Mouse (Mus musculus) megakaryocyte, embryonic 14.5 days (primary cell): ENCODE data around the gene 1700057G04Rik. TPM values are rescaled to one million over a fixed set of nuclear protein-coding genes. Genes with fewer than 3 reads are reported as not detected.

Experiments used
- H3K27me3 ChIP-seq: replicated peaks from 2 replicates; pipeline ENCODE3; 2012; ENCODE audit warnings: inconsistent platforms
- H3K36me3 ChIP-seq: replicated peaks from 2 replicates; pipeline ENCODE3; 2012; ENCODE audit warnings: low read length, inconsistent platforms, mixed read lengths
- H3K4me1 ChIP-seq: 2 replicates; pipeline ENCODE4 v1.6.1; 2012; ENCODE audit warnings: inconsistent platforms
- H3K4me3 ChIP-seq: replicated peaks from 2 replicates; pipeline ENCODE3; 2012; ENCODE audit warnings: moderate library complexity, mild to moderate bottlenecking, inconsistent platforms
- H3K9me3 ChIP-seq: 2 replicates; pipeline ENCODE4 v1.6.1; 2012; ENCODE audit warnings: inconsistent platforms
- FLI1 ChIP-seq: IDR thresholded peaks from 2 replicates; pipeline ENCODE4 v1.6.1; 2012; ENCODE audit warnings: low read length, inconsistent platforms, mixed read lengths
- GATA1 ChIP-seq: IDR thresholded peaks from 3 replicates; pipeline ENCODE4 v1.6.1; 2012; ENCODE audit warnings: mixed read lengths, low read length, inconsistent platforms, borderline replicate concordance
- polyA plus RNA-seq: library from polyadenylated mRNA; stranded (reverse); fragments of >175 nt; gene quantifications from 2 replicates; pipeline ENCODE4 v1.2.3, GENCODE M21; 2012; ENCODE audit warnings: low replicate concordance; ENCODE audit not compliant: insufficient read depth

The 1700057G04Rik gene
- polyA plus RNA-seq, 1 experiment = not detected

DNA sequence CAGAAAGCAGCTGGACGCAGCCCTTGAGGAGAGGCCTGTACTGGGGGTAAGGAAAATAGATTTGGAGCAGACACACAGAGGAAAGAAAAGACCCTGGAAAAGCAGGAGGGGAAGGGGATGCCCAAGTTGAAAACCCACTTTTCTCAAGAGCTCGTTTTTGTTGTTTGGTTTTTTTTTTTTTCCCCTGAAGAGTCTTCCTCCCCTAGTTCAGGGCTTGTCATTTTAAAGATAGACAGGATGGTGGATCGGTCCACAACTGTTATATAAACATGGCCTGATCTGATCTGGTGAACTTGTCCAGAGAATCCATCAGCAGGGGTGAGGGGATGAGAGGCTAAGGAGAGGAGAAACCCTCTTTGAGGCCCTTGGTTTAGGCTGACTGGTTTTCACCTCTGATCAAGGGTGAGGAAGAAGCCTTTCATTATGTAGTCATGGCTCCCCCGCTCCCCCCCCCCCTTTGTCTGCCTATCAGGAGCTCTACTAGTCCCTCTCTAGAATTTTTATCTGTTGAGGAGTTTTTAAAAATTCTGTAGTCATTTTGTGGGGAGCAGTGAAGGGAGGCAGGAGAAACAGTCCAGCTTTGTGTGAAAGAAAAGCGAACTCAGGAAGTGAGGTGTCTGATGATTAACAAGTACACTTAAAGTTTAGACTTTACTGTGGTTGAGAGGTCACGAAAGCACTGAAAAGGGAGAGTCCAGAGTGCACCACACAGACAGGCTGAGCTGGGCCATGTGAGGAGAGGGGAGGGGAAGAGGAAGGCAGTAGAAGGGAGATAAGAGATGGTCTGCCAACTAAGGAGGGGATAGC, 35.0 kb upstream of the 1700057G04Rik start:
- Histone ChIP-seq H3K36me3 (peaks cover 72% of the 10 kb centered on the region), H3K27me3 (no peaks in the 10 kb centered on the region), H3K4me3 (peak overlapping the region; percentile 77), H3K4me1 (peaks cover 89% of the 10 kb centered on the region), H3K9me3 (no peaks in the 10 kb centered on the region)
- TF ChIP-seq GATA1 (peak; percentile 71; the same call in 2 of the 3 replicates), FLI1 (0 out of 2 replicates have a peak, but pooled peaks have one; percentile 9)

DNA sequence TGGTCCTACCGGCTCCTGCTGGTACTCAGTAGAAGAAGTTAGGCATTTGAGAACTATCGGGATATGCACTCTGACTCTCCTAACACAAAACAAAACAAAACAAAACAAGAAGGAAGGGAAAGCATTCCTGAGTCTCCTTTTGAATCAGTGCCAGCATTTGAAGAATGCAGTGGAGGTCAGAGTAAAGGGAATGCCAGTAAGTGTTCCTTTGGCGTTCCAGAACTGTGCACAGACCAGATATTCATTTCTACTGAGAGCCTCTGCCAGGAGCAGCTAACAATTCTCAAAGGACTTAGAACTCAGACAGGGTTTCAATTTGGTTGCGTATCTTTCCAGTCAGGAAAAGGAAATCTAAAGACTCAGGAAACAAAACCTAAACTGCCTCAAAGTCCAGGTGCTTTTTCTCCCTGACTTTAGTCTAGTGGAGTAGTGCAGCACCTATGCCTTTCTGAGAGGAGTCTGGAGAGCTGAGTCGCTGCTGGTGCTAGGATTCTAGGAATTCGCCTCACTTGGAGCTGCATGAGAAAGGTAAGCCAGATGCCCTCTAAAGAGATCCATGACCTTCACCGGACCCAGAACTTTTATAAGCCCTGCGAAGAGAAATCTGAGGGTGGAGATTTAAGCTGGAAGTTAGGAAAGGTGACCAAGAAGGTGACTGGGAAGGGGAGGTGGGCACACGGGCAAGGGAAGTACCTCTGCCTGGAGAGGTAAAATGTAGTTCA, 33.5 kb upstream of the 1700057G04Rik start, which contains the start of gene Plscr2:
TSS of gene Plscr2 (plus strand) at position 117 of the 722 bp plus-strand sequence.
- H3K4me3 ChIP-seq = peak within 1 kb of the TSS; percentile 77
- TF ChIP-seq FLI1 (no peak), GATA1 (no peak)

DNA sequence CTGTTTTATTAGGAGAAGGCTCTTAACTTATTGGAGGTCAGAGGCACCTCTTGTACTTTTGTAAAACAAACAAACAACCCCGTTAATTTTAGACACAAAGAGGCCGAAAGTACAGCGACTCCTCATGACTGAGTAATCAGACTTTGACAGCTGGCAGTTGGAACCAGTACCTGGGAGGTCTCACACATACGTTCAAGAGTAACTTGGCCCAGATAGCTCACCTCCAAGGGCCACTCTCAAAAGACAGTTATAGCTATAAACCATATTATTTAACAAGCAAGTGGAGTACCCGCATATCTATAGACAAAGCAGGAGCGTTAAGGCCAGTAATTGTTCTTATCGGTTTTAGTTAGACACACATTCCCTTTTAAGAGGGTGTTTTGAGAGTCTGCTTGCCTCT, 32.8 kb upstream of the 1700057G04Rik start:
- peaks cover 59% of the 10 kb centered on the region for H3K36me3 ChIP-seq
- no peak for TF ChIP-seq GATA1
- TF ChIP-seq FLI1 = no peak
- H3K27me3 ChIP-seq = no peaks in the 10 kb centered on the region
- H3K4me3 ChIP-seq = no peak overlapping the region
- H3K9me3 ChIP-seq = no peaks in the 10 kb centered on the region
- peaks cover 86% of the 10 kb centered on the region for H3K4me1 ChIP-seq

More for the DNA sequence above, 33.5 kb upstream of the 1700057G04Rik start, which contains the start of gene Plscr2:
- peaks cover 59% of the 10 kb centered on the region for H3K36me3 ChIP-seq
- H3K4me1 ChIP-seq = peaks cover 88% of the 10 kb centered on the region
- no peaks in the 10 kb centered on the region for H3K27me3 ChIP-seq
- no peaks in the 10 kb centered on the region for H3K9me3 ChIP-seq

DNA sequence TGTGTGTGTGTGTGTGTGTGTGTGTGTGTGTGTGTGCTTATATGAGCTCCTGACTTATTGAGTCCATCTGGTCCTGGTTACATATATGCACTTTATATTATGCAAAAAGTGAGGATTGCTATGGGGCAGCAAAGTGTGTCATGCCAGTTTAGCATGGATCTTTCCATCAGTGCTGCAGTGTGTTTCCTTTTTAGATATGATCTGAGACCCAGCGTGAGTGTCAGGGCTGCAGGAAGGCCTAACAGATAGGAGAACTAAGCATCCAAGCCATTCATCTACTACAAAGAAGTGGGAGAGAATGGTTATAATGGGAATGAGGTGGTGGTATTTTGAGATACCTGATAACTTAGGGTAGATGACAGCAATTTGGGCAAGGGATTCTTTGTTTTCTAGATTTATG, 29.1 kb upstream of the 1700057G04Rik start:
- H3K4me3 ChIP-seq = no peak overlapping the region
- H3K36me3 ChIP-seq = peaks cover 50% of the 10 kb centered on the region
- peaks cover 65% of the 10 kb centered on the region for H3K4me1 ChIP-seq
- H3K27me3 ChIP-seq = no peaks in the 10 kb centered on the region
- H3K9me3 ChIP-seq = no peaks in the 10 kb centered on the region
- TF ChIP-seq FLI1 = no peak
- TF ChIP-seq GATA1 = no peak

DNA sequence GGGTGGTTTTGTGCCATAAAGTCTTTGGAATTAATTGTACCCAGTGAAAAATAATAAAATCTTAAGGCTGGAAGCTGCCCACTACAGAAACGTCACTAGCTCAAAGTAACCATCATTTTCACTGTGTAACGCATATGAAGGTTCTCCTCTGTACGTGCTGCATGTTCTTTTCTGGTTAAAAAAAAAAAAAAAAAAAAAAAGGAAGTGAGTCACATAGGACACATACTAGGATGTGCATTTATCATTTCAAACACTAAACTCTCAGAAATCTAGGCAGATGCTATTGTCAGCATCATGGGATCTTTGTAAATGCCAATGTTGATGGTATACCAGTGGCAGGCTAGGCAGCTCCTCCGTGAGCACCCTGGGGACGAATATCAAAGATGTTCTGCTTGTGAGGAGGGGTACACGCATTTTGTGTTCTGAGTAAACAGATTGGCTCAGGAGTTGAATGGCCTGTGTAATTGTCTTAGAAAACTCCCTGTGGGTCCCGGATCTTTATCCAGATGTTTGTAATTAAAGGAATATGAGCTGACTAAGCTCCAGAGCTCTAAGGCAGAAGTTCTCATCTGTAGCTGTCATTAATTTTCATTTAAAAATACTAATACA, 26.5 kb upstream of the 1700057G04Rik start:
- H3K4me1 ChIP-seq = peaks cover 48% of the 10 kb centered on the region

DNA sequence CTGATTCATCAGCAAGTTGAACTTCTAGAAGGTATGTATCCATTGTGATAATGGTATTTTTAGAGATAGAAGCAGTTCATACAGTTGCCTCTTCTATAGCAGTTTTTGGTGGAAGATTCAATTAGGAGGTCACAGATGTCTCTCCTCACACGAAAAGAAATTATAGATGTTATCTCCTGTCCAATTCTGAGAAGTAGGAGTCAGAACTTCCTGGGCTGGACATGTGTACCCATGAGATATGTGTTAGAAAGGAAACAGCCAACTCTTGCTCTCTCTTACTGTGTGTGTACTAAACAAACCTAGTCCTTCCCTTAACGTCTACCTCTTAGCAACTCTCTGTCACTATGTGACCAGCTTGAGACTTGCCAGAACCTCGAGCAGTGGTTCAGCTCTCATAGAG, 19.5 kb upstream of the 1700057G04Rik start:
- TF ChIP-seq GATA1 (peak; percentile 34; the same call in 1 of the 3 replicates), FLI1 (no peak)
- H3K9me3 ChIP-seq = no peaks in the 10 kb centered on the region
- peak overlapping the region; percentile 2 for H3K4me3 ChIP-seq
- peaks cover 45% of the 10 kb centered on the region for H3K36me3 ChIP-seq
- peaks cover 72% of the 10 kb centered on the region for H3K4me1 ChIP-seq
- H3K27me3 ChIP-seq = no peaks in the 10 kb centered on the region

More for the DNA sequence above, 26.5 kb upstream of the 1700057G04Rik start:
- H3K4me3 ChIP-seq = no peak overlapping the region
- no peaks in the 10 kb centered on the region for H3K9me3 ChIP-seq
- no peaks in the 10 kb centered on the region for H3K27me3 ChIP-seq
- peaks cover 38% of the 10 kb centered on the region for H3K36me3 ChIP-seq
- TF ChIP-seq GATA1 (no peak), FLI1 (no peak)

DNA sequence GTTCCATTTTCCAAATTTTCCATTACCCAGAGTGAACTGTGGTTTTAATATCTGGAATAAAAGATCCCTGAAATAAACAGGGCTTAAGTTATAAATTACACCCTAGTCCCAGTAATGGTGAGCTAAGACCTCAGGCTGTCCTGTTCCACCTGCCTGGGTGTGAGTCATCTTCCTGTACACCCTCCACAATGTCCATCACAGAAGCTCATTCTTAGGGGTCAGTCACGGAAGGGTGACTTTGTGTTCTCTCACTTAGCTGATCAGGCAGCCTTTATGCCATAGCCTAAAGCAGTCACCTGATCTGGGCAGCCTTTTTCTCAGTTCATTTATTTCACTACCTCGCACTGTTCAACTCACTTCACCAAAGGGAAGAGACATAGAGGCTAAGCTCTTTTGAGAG, 17.0 kb upstream of the 1700057G04Rik start:
- Histone ChIP-seq H3K27me3 (no peaks in the 10 kb centered on the region), H3K4me3 (no peak overlapping the region), H3K36me3 (peaks cover 52% of the 10 kb centered on the region), H3K9me3 (no peaks in the 10 kb centered on the region), H3K4me1 (peaks cover 73% of the 10 kb centered on the region)
- TF ChIP-seq FLI1 (no peak), GATA1 (no peak)

DNA sequence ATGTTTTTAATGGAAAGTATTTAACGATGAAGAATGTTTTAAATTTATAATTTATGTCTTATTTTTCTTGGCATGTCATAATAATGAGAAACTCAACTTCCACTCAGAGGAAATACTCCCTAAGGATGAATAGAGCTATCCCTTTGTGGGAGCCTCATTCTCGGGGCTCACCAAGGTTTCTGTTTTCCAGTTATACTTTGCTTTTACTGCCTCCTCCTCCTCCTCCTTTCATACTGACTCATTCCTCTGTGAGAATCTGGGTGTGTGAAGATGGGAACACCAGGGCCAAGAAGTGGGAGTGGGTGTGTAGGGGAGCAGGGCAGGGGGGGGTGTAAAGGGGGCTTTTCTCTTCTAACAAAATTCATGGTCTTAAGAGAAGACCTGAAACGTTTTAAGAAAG, 16.3 kb upstream of the 1700057G04Rik start:
- Histone ChIP-seq H3K4me3 (no peak overlapping the region), H3K4me1 (peaks cover 69% of the 10 kb centered on the region), H3K36me3 (peaks cover 47% of the 10 kb centered on the region), H3K27me3 (no peaks in the 10 kb centered on the region), H3K9me3 (no peaks in the 10 kb centered on the region)
- TF ChIP-seq FLI1 = no peak
- no peak for TF ChIP-seq GATA1

DNA sequence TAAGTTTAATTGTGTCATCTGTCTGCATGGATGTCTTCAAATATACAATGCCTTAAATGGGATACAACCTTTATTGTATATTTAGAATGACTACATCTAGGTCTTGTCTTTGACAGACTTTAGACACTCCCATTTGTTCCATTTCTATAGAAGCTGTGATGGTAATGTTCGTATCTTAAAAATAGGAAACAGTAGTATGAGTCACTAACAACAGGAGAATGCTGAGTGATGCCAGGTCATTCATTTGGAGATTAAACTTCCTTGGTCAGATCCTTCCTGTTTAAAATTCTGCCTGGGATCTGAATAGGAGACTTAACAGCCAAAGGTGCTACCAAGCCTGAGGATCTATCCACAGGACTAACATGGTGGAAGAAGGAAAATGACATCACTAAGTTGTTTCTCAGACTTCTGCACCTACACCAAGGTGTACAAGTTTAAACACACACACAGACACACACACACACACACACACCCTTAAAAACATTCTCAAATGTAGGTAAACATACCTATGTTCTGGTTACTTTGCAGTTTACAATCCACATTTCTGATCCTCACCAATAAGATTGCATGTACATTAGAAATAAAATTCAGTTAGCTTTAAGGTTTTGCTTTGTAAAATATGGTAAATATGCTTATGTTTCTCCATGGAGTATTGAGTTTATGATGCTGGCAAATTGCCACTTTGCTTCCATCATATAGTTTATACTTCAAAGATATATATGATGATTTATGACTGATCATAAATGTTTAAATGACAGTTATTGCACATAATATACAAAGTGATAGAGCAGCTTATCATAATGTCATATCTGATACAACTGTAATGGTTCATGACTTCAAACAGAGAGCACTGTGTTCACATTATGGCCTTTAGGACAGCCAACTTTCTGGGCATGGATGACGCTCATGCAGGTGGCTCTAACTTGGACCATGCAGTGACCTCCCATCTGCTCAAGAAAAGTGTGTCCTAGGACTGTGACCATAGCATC, 15.3 kb upstream of the 1700057G04Rik start:
- Histone ChIP-seq H3K4me1 (peaks cover 67% of the 10 kb centered on the region), H3K9me3 (no peaks in the 10 kb centered on the region), H3K36me3 (peaks cover 46% of the 10 kb centered on the region), H3K27me3 (no peaks in the 10 kb centered on the region), H3K4me3 (peak overlapping the region; percentile 57)
- TF ChIP-seq GATA1 (no peak), FLI1 (no peak)
